Mouse (Mus musculus): ENCODE results near the gene Ccdc32. TPM values are rescaled to one million over a fixed set of nuclear protein-coding genes. Genes with fewer than 3 reads are reported as not detected.

The Ccdc32 gene
- 10 to 100 TPM; 41.6 to 43.4 TPM for total RNA-seq (2021)

- peak; percentile 91 for DNase-seq
- intact Hi-C loops (cut with DNase I) = no loop called here
Observed at GRCm38 (mm10) chr2:119028941-119029551, at the start of gene Ccdc32. Ccdc32 (minus strand) TSS chr2:119029393.

- intact Hi-C loops (cut with DNase I) = no loop called here
Observed at GRCm38 (mm10) chr2:119072397-119072796, 43.2 kb upstream of the Ccdc32 start.

GRCm38 (mm10) chr2:119060139-119060538 is 30.9 kb upstream of the Ccdc32 start:
- DNase-seq = no peak
- intact Hi-C loops (cut with DNase I) = no loop called here

More at GRCm38 (mm10) chr2:119072397-119072796, 43.2 kb upstream of the Ccdc32 start:
- DNase-seq = no peak

- intact Hi-C loops (cut with DNase I) = no loop called here
Observed at GRCm38 (mm10) chr2:119050132-119050650, 21.0 kb upstream of the Ccdc32 start.

GRCm38 (mm10) chr2:119047849-119048248 is 18.7 kb upstream of the Ccdc32 start:
- intact Hi-C loops (cut with DNase I) = no loop called here
- DNase-seq = no peak

More at GRCm38 (mm10) chr2:119050132-119050650, 21.0 kb upstream of the Ccdc32 start:
- DNase-seq = no peak

GRCm38 (mm10) chr2:119046649-119047611 is 17.7 kb upstream of the Ccdc32 start, which contains the start of gene Knl1:
Knl1 (plus strand) TSS chr2:119047119.
- intact Hi-C loops (cut with DNase I) = no loop called here
- DNase-seq = peak; percentile 94

- intact Hi-C loops (cut with DNase I) = no loop called here
- DNase-seq = no peak
Observed at GRCm38 (mm10) chr2:119045163-119045562, 16.0 kb upstream of the Ccdc32 start.

- intact Hi-C loops (cut with DNase I) = no loop called here
- DNase-seq = no peak
Observed at GRCm38 (mm10) chr2:119040882-119041281, 11.7 kb upstream of the Ccdc32 start.

GRCm38 (mm10) chr2:119035397-119035745 is 6.2 kb upstream of the Ccdc32 start:
- DNase-seq = no peak
- intact Hi-C loops (cut with DNase I) = loop anchor here (10.0 kb wide), 1 partner anchor 249 kb away; the partner anchor contains the start of gene Vps18

GRCm38 (mm10) chr2:119034656-119035396 is 5.6 kb upstream of the Ccdc32 start, which contains the start of gene Rpusd2:
Rpusd2 (plus strand) TSS chr2:119034790.
- intact Hi-C loops (cut with DNase I) = loop anchor here (10.0 kb wide), 1 partner anchor 250 kb away; the partner anchor contains the start of gene Vps18
- DNase-seq = peak; percentile 92

GRCm38 (mm10) chr2:119032191-119032590 is 3.0 kb upstream of the Ccdc32 start:
- DNase-seq = no peak
- intact Hi-C loops (cut with DNase I) = loop anchor here (10.0 kb wide), 1 partner anchor 253 kb away; the partner anchor contains the start of gene Vps18

- no peak for DNase-seq
- intact Hi-C loops (cut with DNase I) = no loop called here
Observed at GRCm38 (mm10) chr2:119026951-119027350, 2.2 kb downstream of the Ccdc32 start.

GRCm38 (mm10) chr2:119025239-119025616 is 4.0 kb downstream of the Ccdc32 start:
- DNase-seq = no peak
- intact Hi-C loops (cut with DNase I) = no loop called here

GRCm38 (mm10) chr2:119024536-119025238 is 4.5 kb downstream of the Ccdc32 start:
- intact Hi-C loops (cut with DNase I) = no loop called here
- DNase-seq = no peak

GRCm38 (mm10) chr2:119023154-119023660 is 6.0 kb downstream of the Ccdc32 start:
- intact Hi-C loops (cut with DNase I) = no loop called here
- DNase-seq = no peak

GRCm38 (mm10) chr2:119019538-119019937 is 9.7 kb downstream of the Ccdc32 start:
- DNase-seq = peak; percentile 32
- intact Hi-C loops (cut with DNase I) = no loop called here

GRCm38 (mm10) chr2:119019131-119019530 is 10.1 kb downstream of the Ccdc32 start:
- intact Hi-C loops (cut with DNase I) = no loop called here
- DNase-seq = peak; percentile 58

GRCm38 (mm10) chr2:119018391-119019122 is 10.6 kb downstream of the Ccdc32 start:
- DNase-seq = peak; percentile 38
- intact Hi-C loops (cut with DNase I) = no loop called here

GRCm38 (mm10) chr2:119017647-119018046 is 11.5 kb downstream of the Ccdc32 start:
- intact Hi-C loops (cut with DNase I) = no loop called here
- no peak for DNase-seq
